In the genomic region with DNA sequence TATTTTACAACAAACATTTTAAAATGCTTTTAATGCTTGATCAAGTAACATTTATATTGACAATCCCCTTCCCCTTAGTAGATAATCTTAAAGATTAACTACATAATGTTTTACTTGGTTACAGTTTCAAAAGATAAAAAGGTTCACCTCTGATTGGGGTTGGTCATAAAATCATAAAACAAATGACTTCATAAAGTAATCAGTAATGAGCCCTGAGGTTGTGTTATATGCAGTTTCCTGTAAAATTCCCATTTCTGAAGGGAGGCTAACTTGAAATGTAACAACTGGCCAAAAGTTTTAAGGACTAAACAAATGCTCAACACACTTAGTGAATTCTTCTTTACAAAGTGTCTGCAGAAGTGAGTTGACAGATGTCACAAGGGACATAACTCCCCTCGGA, we compare ENCODE assay signal across 39 mouse cellular contexts. TPM values are rescaled to one million over a fixed set of nuclear protein-coding genes. Genes with fewer than 3 reads are reported as not detected.
"Had no signal": no experiment of that assay in that cellular context is flagged by ENCODE, and none has a peak within 500 bp of the region (broad histone marks: within the 10 kb centered on the region; RNA-seq: fewer than 3 reads in every experiment).

No protein-coding gene starts in this region.

- H3K36me3 ChIP-seq: heart, embryonic 15.5 days; hindbrain, embryonic 15.5 days had no signal

- H3K4me3 ChIP-seq: heart, adult 2 months; heart, embryonic 13.5 days; heart, embryonic 15.5 days; hindbrain, embryonic 13.5 days; hindbrain, embryonic 15.5 days; limb, embryonic 13.5 days; limb, embryonic 15.5 days; liver, embryonic 12.5 days had no signal

- H3K9me3 ChIP-seq: heart, embryonic 15.5 days; hindbrain, embryonic 13.5 days; hindbrain, embryonic 15.5 days; limb, embryonic 13.5 days; limb, embryonic 15.5 days; liver, embryonic 12.5 days had no signal

- DNase-seq: forebrain, postnatal 0 days; gastrocnemius, postnatal 14 days; gastrocnemius, postnatal 36 days; heart, adult 2 months; heart, postnatal 14 days; heart, postnatal 36 days; kidney, adult 11 months; kidney, adult 8-10 months; kidney, postnatal 14 days; layer of hippocampus, adult 9-11 months; layer of hippocampus, postnatal 36 days; left cerebral cortex, postnatal 4 days had no signal

- H3K4me1 ChIP-seq: hindbrain, embryonic 13.5 days; hindbrain, embryonic 15.5 days; limb, embryonic 13.5 days; limb, embryonic 15.5 days had no signal

- H3K9ac ChIP-seq: forebrain, postnatal 0 days; heart, embryonic 13.5 days; heart, embryonic 15.5 days; hindbrain, embryonic 13.5 days; hindbrain, embryonic 15.5 days; limb, embryonic 13.5 days; limb, embryonic 15.5 days; liver, embryonic 12.5 days; liver, embryonic 14.5 days had no signal

- H3K27ac ChIP-seq: heart, adult 2 months; heart, embryonic 13.5 days; heart, embryonic 15.5 days; hindbrain, embryonic 13.5 days; hindbrain, embryonic 15.5 days; hindbrain, postnatal 0 days; kidney, postnatal 0 days; limb, embryonic 13.5 days; limb, embryonic 15.5 days; liver, embryonic 12.5 days; liver, embryonic 14.5 days had no signal

- ATAC-seq: forebrain, postnatal 0 days; hindbrain, postnatal 0 days; liver, embryonic 12.5 days had no signal

- H3K4me2 ChIP-seq: heart, embryonic 11.5 days; heart, embryonic 13.5 days; heart, embryonic 15.5 days; hindbrain, embryonic 13.5 days; hindbrain, embryonic 15.5 days; limb, embryonic 13.5 days; limb, embryonic 15.5 days; liver, embryonic 12.5 days had no signal

- H3K27me3 ChIP-seq: heart, embryonic 13.5 days; heart, embryonic 15.5 days; hindbrain, embryonic 13.5 days; hindbrain, embryonic 15.5 days; limb, embryonic 13.5 days; limb, embryonic 15.5 days; liver, embryonic 12.5 days had no signal

RNA-seq across cellular contexts. Expression of a gene that starts 2.0 kb away (rescaled TPM):
- total RNA-seq: forebrain, postnatal 0 days; gastrocnemius, adult 8-10 months; gastrocnemius, postnatal 14 days; gastrocnemius, postnatal 36 days; heart, adult 2 months; heart, postnatal 14 days; heart, postnatal 36 days; hematopoietic stem cell, adult 5-6 weeks; hindbrain, postnatal 0 days; layer of hippocampus, adult 18-20 months; layer of hippocampus, adult 8-10 months; layer of hippocampus, postnatal 14 days; layer of hippocampus, postnatal 36 days; left cerebral cortex, adult 18-20 months; left cerebral cortex, adult 8-10 months; left cerebral cortex, postnatal 10 days; left cerebral cortex, postnatal 25 days; left cerebral cortex, postnatal 4 days; liver, adult 2 months had no signal
- polyA plus RNA-seq: forebrain, postnatal 0 days; gonadal fat pad, adult 2 months; heart, adult 2 months; heart, embryonic 13.5 days; heart, embryonic 15.5 days; heart, postnatal 0 days; hindbrain, embryonic 11.5 days; hindbrain, embryonic 13.5 days; hindbrain, embryonic 15.5 days; hindbrain, postnatal 0 days; limb, embryonic 11.5 days; limb, embryonic 15.5 days; liver, adult 2 months; liver, embryonic 12.5 days; liver, embryonic 14.5 days had no signal

RNA-seq across cellular contexts. Expression of a gene that starts 4.8 kb away (rescaled TPM):
- total RNA-seq: forebrain, postnatal 0 days; gastrocnemius, adult 8-10 months; gastrocnemius, postnatal 14 days; gastrocnemius, postnatal 36 days; heart, adult 2 months; heart, postnatal 14 days; heart, postnatal 36 days; hematopoietic stem cell, adult 5-6 weeks; hindbrain, postnatal 0 days; layer of hippocampus, adult 18-20 months; layer of hippocampus, adult 8-10 months; layer of hippocampus, postnatal 14 days; layer of hippocampus, postnatal 36 days; left cerebral cortex, adult 18-20 months; left cerebral cortex, adult 8-10 months; left cerebral cortex, postnatal 10 days; left cerebral cortex, postnatal 25 days; left cerebral cortex, postnatal 4 days; liver, adult 2 months had no signal
- polyA plus RNA-seq: forebrain, postnatal 0 days; gonadal fat pad, adult 2 months; heart, adult 2 months; heart, embryonic 11.5 days; heart, embryonic 13.5 days; heart, embryonic 15.5 days; heart, postnatal 0 days; hindbrain, embryonic 11.5 days; hindbrain, embryonic 13.5 days; hindbrain, embryonic 15.5 days; hindbrain, postnatal 0 days; kidney, postnatal 0 days; large intestine, adult 2 months; limb, embryonic 11.5 days; limb, embryonic 13.5 days; limb, embryonic 15.5 days; liver, adult 2 months; liver, embryonic 12.5 days; liver, embryonic 14.5 days; liver, embryonic 16.5 days had no signal
